Mouse (Mus musculus): ENCODE data around the gene Ptprg. TPM values are rescaled to one million over a fixed set of nuclear protein-coding genes. Genes with fewer than 3 reads are reported as not detected.

Gene Ptprg
- polyA plus RNA-seq, 1 experiment from 2014 or later: 50.1 TPM

GRCm38 (mm10) chr14:11912253-11912652 is 358.9 kb downstream of the Ptprg start:
- Histone ChIP-seq H3K27me3 (ENCODE audit: control insufficient read depth, insufficient read depth, low read length) (no peaks in the 10 kb centered on the region), H3K4me3 (replicated peaks; ENCODE audit: low read depth, low read length) (no peak overlapping the region), H3K36me3 (ENCODE audit: control insufficient read depth, insufficient read depth, low read length) (no peaks in the 10 kb centered on the region), H3K4me1 (ENCODE audit: control insufficient read depth, insufficient read depth, low read length) (no peaks in the 10 kb centered on the region), H3K9me3 (ENCODE audit: control insufficient read depth, low read length) (no peaks in the 10 kb centered on the region), H3K4me2 (ENCODE audit: low read length) (no peak overlapping the region), H3K27ac (replicated peaks; ENCODE audit: low read depth, low read length) (no peak overlapping the region), H3K9ac (replicated peaks; ENCODE audit: low read length) (no peak overlapping the region)
- ATAC-seq (ENCODE audit: low FRiP score, low TSS enrichment) (no peak), DNase-seq (no peak)
- whole genome bisulfite sequencing: 79% methylated on average over 1 of the region's 1 CpGs

- Histone ChIP-seq H3K9ac (replicated peaks; ENCODE audit: low read length) (no peak overlapping the region), H3K27ac (replicated peaks; ENCODE audit: low read depth, low read length) (no peak overlapping the region), H3K4me3 (replicated peaks; ENCODE audit: low read depth, low read length) (no peak overlapping the region), H3K9me3 (ENCODE audit: control insufficient read depth, low read length) (no peaks in the 10 kb centered on the region), H3K4me2 (ENCODE audit: low read length) (no peak overlapping the region), H3K36me3 (ENCODE audit: control insufficient read depth, insufficient read depth, low read length) (no peaks in the 10 kb centered on the region), H3K27me3 (ENCODE audit: control insufficient read depth, insufficient read depth, low read length) (no peaks in the 10 kb centered on the region), H3K4me1 (ENCODE audit: control insufficient read depth, insufficient read depth, low read length) (no peaks in the 10 kb centered on the region)
- ATAC-seq (ENCODE audit: low FRiP score, low TSS enrichment) (no peak), DNase-seq (no peak)
- 94% methylated on average over 5 of the region's 5 CpGs for WGBS
Observed at GRCm38 (mm10) chr14:11917225-11917624, 363.9 kb downstream of the Ptprg start.

- Histone ChIP-seq H3K9ac (replicated peaks; ENCODE audit: low read length) (no peak overlapping the region), H3K36me3 (ENCODE audit: control insufficient read depth, insufficient read depth, low read length) (no peaks in the 10 kb centered on the region), H3K27ac (replicated peaks; ENCODE audit: low read depth, low read length) (no peak overlapping the region), H3K4me3 (replicated peaks; ENCODE audit: low read depth, low read length) (no peak overlapping the region), H3K4me2 (ENCODE audit: low read length) (no peak overlapping the region), H3K4me1 (ENCODE audit: control insufficient read depth, insufficient read depth, low read length) (no peaks in the 10 kb centered on the region), H3K27me3 (ENCODE audit: control insufficient read depth, insufficient read depth, low read length) (no peaks in the 10 kb centered on the region), H3K9me3 (ENCODE audit: control insufficient read depth, low read length) (no peaks in the 10 kb centered on the region)
- WGBS: 27% methylated on average over 2 of the region's 2 CpGs
- ATAC-seq (ENCODE audit: low FRiP score, low TSS enrichment): no peak
- DNase-seq: no peak
Observed at GRCm38 (mm10) chr14:11928545-11928944, 375.2 kb downstream of the Ptprg start.

GRCm38 (mm10) chr14:11932517-11932916 is 379.2 kb downstream of the Ptprg start:
- no peak overlapping the region for H3K4me3 ChIP-seq (replicated peaks; ENCODE audit: low read depth, low read length)
- no peak overlapping the region for H3K27ac ChIP-seq (replicated peaks; ENCODE audit: low read depth, low read length)
- no peaks in the 10 kb centered on the region for H3K4me1 ChIP-seq (ENCODE audit: control insufficient read depth, insufficient read depth, low read length)
- H3K4me2 ChIP-seq (ENCODE audit: low read length): no peak overlapping the region
- 36% methylated on average over 3 of the region's 3 CpGs for WGBS
- H3K9ac ChIP-seq (replicated peaks; ENCODE audit: low read length): no peak overlapping the region
- H3K27me3 ChIP-seq (ENCODE audit: control insufficient read depth, insufficient read depth, low read length): no peaks in the 10 kb centered on the region
- DNase-seq (peak; percentile 26), ATAC-seq (ENCODE audit: low FRiP score, low TSS enrichment) (no peak)
- no peaks in the 10 kb centered on the region for H3K9me3 ChIP-seq (ENCODE audit: control insufficient read depth, low read length)
- H3K36me3 ChIP-seq (ENCODE audit: control insufficient read depth, insufficient read depth, low read length): no peaks in the 10 kb centered on the region

GRCm38 (mm10) chr14:11934556-11934955 is 381.2 kb downstream of the Ptprg start:
- Histone ChIP-seq H3K27me3 (ENCODE audit: control insufficient read depth, insufficient read depth, low read length) (no peaks in the 10 kb centered on the region), H3K4me2 (ENCODE audit: low read length) (no peak overlapping the region), H3K9ac (replicated peaks; ENCODE audit: low read length) (no peak overlapping the region), H3K4me3 (replicated peaks; ENCODE audit: low read depth, low read length) (no peak overlapping the region), H3K9me3 (ENCODE audit: control insufficient read depth, low read length) (no peaks in the 10 kb centered on the region), H3K36me3 (ENCODE audit: control insufficient read depth, insufficient read depth, low read length) (no peaks in the 10 kb centered on the region), H3K27ac (replicated peaks; ENCODE audit: low read depth, low read length) (no peak overlapping the region), H3K4me1 (ENCODE audit: control insufficient read depth, insufficient read depth, low read length) (no peaks in the 10 kb centered on the region)
- WGBS: 78% methylated on average over 2 of the region's 2 CpGs
- ATAC-seq (ENCODE audit: low FRiP score, low TSS enrichment) (no peak), DNase-seq (no peak)

GRCm38 (mm10) chr14:11935281-11935680 is 381.9 kb downstream of the Ptprg start:
- H3K27me3 ChIP-seq (ENCODE audit: control insufficient read depth, insufficient read depth, low read length): no peaks in the 10 kb centered on the region
- no peak for DNase-seq
- H3K4me2 ChIP-seq (ENCODE audit: low read length): no peak overlapping the region
- no peak overlapping the region for H3K27ac ChIP-seq (replicated peaks; ENCODE audit: low read depth, low read length)
- H3K9me3 ChIP-seq (ENCODE audit: control insufficient read depth, low read length): no peaks in the 10 kb centered on the region
- 54% methylated on average over 1 of the region's 1 CpGs for WGBS
- H3K9ac ChIP-seq (replicated peaks; ENCODE audit: low read length): no peak overlapping the region
- H3K4me1 ChIP-seq (ENCODE audit: control insufficient read depth, insufficient read depth, low read length): no peaks in the 10 kb centered on the region
- no peak overlapping the region for H3K4me3 ChIP-seq (replicated peaks; ENCODE audit: low read depth, low read length)
- no peaks in the 10 kb centered on the region for H3K36me3 ChIP-seq (ENCODE audit: control insufficient read depth, insufficient read depth, low read length)
- no peak for ATAC-seq (ENCODE audit: low FRiP score, low TSS enrichment)

GRCm38 (mm10) chr14:11935698-11936097 is 382.4 kb downstream of the Ptprg start:
- H3K4me2 ChIP-seq (ENCODE audit: low read length): no peak overlapping the region
- no peak overlapping the region for H3K9ac ChIP-seq (replicated peaks; ENCODE audit: low read length)
- no peaks in the 10 kb centered on the region for H3K4me1 ChIP-seq (ENCODE audit: control insufficient read depth, insufficient read depth, low read length)
- no peaks in the 10 kb centered on the region for H3K36me3 ChIP-seq (ENCODE audit: control insufficient read depth, insufficient read depth, low read length)
- H3K27me3 ChIP-seq (ENCODE audit: control insufficient read depth, insufficient read depth, low read length): no peaks in the 10 kb centered on the region
- 80% methylated on average over 7 of the region's 7 CpGs for WGBS
- H3K27ac ChIP-seq (replicated peaks; ENCODE audit: low read depth, low read length): no peak overlapping the region
- no peak overlapping the region for H3K4me3 ChIP-seq (replicated peaks; ENCODE audit: low read depth, low read length)
- no peaks in the 10 kb centered on the region for H3K9me3 ChIP-seq (ENCODE audit: control insufficient read depth, low read length)
- ATAC-seq (ENCODE audit: low FRiP score, low TSS enrichment) (no peak), DNase-seq (no peak)

GRCm38 (mm10) chr14:11938912-11939311 is 385.6 kb downstream of the Ptprg start:
- ATAC-seq (ENCODE audit: low FRiP score, low TSS enrichment): no peak
- WGBS: 68% methylated on average over 4 of the region's 4 CpGs
- Histone ChIP-seq H3K9me3 (ENCODE audit: control insufficient read depth, low read length) (no peaks in the 10 kb centered on the region), H3K27me3 (ENCODE audit: control insufficient read depth, insufficient read depth, low read length) (no peaks in the 10 kb centered on the region), H3K27ac (replicated peaks; ENCODE audit: low read depth, low read length) (no peak overlapping the region), H3K9ac (replicated peaks; ENCODE audit: low read length) (no peak overlapping the region), H3K4me2 (ENCODE audit: low read length) (no peak overlapping the region), H3K36me3 (ENCODE audit: control insufficient read depth, insufficient read depth, low read length) (no peaks in the 10 kb centered on the region), H3K4me1 (ENCODE audit: control insufficient read depth, insufficient read depth, low read length) (no peaks in the 10 kb centered on the region), H3K4me3 (replicated peaks; ENCODE audit: low read depth, low read length) (no peak overlapping the region)
- no peak for DNase-seq

- Histone ChIP-seq H3K27ac (replicated peaks; ENCODE audit: low read depth, low read length) (no peak overlapping the region), H3K9me3 (ENCODE audit: control insufficient read depth, low read length) (no peaks in the 10 kb centered on the region), H3K9ac (replicated peaks; ENCODE audit: low read length) (no peak overlapping the region), H3K4me1 (ENCODE audit: control insufficient read depth, insufficient read depth, low read length) (no peaks in the 10 kb centered on the region), H3K4me2 (ENCODE audit: low read length) (no peak overlapping the region), H3K27me3 (ENCODE audit: control insufficient read depth, insufficient read depth, low read length) (no peaks in the 10 kb centered on the region), H3K36me3 (ENCODE audit: control insufficient read depth, insufficient read depth, low read length) (no peaks in the 10 kb centered on the region), H3K4me3 (replicated peaks; ENCODE audit: low read depth, low read length) (no peak overlapping the region)
- ATAC-seq (ENCODE audit: low FRiP score, low TSS enrichment): no peak
- 57% methylated on average over 5 of the region's 5 CpGs for WGBS
- DNase-seq: no peak
Observed at GRCm38 (mm10) chr14:11941989-11942514, 388.7 kb downstream of the Ptprg start.

Measured in midbrain, embryonic 14.5 days (tissue).